Mouse (Mus musculus) 3T3-L1 (cell line): ENCODE results near the gene Gm21860.
"Not testable (repeated sequence)": the region's sequence is repeated elsewhere in the genome, so short reads cannot be mapped to it uniquely, and the experiment has no call there.

ENCODE experiments used
- DNase-seq: peaks from one replicate; pipeline ENCODE4 v3.0.0-alpha.2; 2015; ENCODE audit warnings: low read depth, low spot score

Gm21860 gene

DNA sequence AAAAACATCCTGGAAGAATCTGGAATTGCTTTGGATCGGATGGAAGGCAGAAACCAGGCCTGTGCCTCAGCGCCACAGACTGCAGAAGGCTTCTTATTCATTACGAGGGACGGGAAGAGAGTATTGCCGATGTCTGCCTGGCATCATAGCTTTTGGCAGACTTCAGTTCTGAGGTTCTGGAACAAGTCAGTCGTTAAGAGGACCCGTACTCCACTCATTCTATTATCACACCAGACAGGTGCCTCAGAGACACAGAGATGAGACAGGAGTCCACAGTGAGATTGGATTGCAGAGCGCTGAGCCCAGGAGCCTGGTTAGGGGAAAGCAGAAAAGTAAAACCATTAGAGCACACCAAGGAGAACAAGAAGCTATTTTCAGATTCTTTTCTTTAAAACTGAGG, at the start of gene Gm21860:
Gm21860 (minus strand) TSS at position 101 of the 400 bp plus-strand sequence.
- not testable (repeated sequence) for DNase-seq

DNA sequence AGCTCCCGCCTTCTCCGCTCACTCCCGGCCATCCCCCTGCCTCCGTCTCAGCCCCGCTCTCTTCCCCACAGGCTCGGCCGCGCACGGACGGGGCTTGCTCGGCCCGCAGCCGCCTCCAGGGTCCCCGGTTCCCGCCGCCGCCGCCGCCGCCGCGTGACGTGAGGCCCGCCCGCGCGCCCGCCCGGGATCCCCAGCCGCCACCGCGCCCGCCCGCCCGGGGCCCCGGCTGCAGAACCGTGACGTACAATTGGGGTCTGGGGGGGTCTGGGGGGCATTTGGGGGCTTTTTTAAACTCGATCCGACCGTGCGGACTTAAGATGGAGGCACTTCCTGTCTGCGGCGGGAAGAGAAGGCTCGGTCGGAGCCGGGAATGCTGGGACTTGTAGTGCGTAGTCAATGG, 29.8 kb upstream of the Gm21860 start, which contains the start of gene Gm47283:
Gm47283 (plus strand) TSS at position 301 of the 400 bp plus-strand sequence.
- DNase-seq, result not testable (repeated sequence)

DNA sequence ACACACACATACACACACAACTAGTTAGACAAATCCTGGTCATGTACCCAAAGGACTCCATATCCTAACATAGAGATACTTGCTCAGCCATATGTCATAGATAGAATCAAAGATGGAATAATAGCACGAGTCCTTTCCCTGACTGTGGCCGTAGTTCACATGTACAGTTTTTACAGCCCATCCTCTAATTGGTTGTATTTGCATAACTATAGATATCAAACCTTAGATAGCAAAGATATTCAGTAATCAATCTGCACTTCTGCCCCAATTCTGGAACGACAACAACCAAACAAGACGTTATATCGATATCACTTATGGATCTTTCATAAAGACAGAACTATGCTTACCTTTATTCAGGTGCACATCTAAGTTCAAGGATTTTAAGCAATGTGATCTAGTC, 9.4 kb downstream of the Gm21860 start:
- peak; percentile 10 for DNase-seq

DNA sequence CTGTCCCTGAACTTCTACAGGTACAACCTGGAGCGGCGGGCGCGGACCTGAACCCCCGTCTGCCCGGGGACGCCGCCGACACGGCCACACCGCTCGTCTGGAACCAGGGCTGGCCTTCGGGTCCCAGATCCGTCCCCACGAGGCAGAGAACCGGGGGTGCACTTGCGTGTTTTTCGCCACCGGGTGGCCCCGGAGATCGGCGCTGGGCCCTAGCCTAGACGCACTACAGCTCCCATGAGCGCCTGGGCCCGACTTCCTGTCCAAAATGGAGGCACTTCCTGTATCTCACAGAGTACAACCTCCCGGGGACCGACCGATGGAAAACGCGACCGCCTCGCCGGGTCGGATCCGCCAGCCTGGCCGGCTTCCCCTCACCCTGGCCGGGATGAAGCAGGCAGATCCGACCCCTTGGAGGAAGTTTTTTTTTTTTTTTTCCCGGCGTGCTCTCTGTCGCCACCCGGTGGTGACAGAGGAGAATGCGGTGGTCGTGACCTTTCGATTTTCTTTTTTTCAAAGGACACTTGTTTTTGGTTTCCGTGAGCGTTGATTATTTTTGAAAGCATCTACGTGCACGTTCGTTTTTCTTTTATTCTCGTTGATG, 10.1 kb downstream of the Gm21860 start:
- DNase-seq, result peak; percentile 61

DNA sequence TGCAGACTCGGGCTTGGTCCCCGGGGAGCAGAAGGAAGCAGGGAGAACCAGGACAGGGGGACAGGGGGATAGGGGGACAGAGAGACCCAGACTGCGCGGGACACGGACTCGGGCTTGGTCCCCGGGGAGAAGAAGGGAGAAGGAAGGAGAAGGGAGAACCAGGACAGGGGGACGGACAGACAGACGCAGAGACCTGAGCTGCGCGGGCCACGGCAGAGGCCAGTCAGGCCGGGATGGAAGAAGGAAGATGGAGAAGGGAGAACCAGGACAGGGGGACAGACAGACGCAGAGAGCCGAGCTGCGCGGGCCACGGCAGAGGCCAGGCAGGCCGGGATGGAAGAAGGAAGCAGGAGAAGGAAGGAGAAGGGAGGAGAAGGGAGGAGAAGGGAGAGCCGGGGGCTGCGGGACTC, 10.8 kb downstream of the Gm21860 start:
- peak; percentile 33 for DNase-seq

DNA sequence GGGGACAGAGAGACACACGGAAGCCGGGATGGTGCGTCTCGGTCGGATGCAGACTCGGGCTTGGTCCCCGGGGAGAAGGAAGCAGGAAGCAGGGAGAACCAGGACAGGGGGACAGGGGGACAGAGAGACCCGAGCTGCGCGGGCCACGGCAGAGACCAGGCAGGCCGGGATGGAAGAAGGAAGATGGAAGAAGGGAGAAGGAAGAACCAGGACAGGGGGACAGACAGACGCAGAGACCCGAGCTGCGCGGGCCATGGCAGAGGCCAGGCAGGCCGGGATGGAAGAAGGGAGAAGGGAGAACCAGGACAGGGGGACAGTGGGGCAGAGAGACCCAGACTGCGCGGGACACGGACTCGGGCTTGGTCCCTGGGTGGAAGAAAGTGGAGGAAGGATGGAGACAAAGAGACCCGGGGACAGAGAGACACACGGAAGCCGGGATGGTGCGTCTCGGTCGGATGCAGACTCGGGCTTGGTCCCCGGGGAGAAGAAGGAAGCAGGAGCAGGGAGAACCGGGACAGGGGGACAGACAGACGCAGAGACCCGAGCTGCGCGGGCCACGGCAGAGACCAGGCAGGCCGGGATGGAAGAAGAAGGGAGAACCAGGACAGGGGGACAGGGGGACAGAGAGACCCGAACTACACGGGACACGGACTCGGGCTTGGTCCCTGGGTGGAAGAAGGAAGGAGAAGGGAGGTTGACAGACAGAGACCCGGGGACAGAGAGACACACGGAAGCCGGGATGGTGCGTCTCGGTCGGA, 11.4 kb downstream of the Gm21860 start:
- peak; percentile 31 for DNase-seq

DNA sequence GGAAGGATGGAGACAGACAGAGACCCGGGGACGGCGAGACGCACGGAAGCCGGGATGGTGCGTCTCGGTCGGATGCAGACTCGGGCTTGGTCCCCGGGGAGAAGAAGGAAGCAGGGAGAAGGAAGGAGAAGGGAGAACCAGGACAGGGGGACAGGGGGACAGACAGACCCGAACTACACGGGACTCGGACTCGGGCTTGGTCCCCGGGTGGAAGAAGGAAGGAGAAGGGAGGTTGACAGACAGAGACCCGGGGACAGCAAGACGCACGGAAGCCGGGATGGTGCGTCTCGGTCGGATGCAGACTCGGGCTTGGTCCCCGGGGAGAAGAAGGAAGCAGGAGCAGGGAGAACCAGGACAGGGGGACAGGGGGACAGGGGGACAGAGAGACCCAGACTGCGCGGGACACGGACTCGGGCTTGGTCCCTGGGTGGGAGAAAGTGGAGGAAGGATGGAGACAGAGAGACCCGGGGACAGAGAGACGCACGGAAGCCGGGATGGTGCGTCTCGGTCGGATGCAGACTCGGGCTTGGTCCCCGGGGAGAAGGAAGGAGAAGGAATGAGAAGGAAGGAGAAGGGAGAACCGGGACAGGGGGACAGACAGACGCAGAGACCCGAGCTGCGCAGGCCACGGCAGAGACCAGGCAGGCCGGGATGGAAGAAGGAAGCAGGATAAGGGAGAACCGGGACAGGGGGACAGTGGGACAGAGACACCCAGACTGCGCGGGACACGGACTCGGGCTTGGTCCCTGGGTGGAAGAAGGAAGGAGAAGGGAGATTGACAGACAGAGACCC, 12.2 kb downstream of the Gm21860 start:
- DNase-seq, result peak; percentile 66

DNA sequence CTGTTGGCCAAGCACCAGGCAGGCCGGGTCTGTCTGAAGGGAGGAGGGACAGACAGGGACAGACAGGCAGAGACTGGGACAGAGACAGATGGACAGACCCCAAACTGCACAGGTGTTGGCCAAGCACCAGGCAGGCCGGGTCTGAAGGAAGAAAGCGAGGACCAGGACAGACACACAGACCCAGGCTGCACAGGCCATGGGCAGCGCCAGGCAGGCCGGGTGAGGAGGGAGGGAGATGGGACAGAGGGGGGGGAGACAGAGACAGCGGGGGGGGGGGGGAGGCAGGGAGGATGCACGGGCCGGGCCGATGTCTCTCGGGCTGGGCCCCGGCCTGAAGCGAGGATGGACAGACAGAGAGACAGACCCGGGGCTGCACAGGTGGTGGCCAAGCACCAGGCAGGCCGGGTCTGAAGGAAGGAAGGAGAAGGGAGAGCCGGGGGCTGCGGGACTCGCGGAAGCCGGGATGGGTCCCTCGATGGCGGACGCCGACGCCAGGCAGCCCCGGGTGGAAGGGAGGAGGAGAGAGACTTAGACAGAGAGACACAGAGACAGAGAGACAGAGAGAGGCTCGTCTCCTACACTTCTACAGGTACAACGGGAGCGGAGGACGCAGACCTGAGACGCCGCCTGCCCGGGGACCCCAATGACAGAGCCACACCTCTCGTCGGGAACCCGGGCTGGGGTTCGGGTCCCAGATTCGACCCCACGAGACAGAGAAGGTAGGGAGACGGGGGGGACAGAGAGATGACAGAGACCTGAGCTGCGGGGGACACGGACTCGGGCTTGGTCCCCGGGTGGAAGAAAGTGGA, 13.0 kb downstream of the Gm21860 start:
- peak; percentile 63 for DNase-seq

DNA sequence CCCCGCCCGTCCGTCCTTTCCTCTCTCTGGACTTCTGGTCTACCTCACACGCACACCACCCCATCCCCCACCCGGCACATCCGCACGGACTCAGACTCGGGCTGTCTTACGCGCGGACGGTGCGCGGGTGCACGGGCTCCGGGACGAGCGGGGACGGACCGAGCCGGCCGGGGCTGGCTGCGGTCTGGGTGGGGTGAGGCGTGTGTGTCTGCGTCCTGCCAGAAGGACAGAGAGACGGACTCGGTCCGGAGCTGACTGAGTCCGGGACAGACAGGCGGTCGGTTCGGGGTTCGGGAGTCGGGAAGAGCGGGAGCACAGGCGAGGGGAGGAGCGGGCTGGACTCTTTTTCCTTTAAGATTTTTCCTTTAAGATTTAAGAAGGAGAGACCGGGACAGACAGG, 13.6 kb downstream of the Gm21860 start:
- DNase-seq, result peak; percentile 71

DNA sequence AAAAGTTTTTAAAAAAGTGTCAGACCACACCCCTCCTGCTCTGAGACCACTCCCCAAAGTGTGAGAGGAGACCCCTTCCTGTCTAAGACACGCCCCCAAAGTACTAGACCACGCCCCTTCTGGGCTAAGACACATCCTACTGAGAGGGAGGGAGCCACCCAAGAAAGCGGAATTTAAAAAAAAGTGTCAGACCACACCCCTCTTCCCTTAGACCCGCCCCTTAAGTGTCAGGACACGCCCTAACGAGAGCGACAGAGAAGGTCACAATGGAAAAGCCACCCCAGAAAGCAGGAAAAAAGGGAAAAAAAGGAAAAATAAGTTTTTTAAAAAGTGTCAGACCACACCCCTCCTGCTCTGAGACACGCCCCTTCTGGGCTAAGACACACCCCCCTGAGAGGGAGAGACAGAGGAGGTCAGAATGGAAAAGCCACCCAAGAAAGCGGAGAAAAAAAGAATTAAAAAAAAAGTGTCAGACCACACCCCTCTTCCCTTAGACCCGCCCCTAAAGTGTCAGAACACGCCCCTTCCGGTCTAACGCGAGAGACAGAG, 14.5 kb downstream of the Gm21860 start:
- DNase-seq, result peak; percentile 94

DNA sequence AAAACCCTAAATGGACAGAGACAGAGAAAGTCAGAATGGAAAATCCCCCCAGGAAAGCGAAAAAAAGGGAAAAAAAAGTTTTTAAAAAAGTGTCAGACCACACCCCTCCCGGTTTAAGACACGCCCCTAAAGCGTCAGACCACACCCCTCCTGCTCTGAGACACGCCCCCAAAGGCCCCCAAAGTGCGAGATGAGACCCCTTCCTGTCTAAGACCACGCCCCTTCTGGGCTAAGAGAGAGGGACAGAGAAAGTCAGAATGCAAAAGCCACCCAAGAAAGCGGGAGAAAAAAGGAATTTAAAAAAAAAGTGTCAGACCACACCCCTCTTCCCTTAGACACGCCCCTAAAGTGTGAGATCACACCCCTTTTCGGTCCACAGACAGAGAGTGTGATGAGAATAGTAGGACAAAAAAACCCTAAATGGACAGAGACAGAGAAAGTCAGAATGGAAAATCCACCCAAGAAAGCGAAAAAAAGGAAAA, 15.0 kb downstream of the Gm21860 start:
- DNase-seq, result not testable (repeated sequence)

DNA sequence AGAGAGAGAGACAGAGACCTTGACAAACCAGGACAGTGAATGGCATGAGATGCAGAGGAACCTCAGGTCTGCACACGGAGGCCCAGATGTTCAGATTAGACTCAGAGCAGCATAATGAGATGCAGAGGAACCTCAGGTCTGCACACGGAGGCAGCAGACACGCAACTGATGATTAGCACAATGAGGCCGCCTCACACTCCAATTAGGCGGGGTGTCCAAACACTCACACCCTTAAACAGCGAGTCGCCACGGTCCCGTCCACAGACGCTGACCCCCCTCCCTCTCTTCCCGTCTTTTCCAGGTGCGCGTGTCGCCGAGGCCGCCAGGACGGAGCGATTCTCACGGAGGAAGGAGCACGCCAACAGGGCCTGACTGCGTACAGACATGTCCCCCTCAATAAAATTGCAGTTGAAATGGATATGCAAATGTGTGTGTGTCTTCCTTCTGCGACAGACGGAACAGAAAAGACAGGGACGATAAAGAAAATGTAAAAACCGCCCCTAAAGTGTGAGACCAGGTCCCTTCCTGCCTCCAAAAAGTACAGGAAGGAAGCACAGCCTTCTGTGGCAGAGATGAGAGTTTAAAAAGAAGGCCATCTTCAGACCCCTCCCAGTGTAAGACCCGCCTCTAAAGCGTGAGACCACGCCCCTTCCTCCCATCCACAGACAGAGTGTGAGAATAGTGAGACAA, 15.6 kb downstream of the Gm21860 start:
- DNase-seq, result peak; percentile 75

DNA sequence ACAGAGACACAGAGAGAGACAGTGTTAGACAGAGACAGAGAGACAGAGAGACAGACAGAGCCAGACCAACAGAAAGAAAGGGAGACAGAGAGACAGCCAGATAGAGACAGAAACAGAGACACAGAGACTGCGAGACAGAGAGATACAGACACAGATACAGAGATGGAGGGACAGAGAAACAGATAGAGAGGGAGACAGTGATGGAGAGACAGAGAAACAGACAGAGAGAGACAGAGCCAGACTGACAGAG, 16.3 kb downstream of the Gm21860 start:
- DNase-seq, result no peak

DNA sequence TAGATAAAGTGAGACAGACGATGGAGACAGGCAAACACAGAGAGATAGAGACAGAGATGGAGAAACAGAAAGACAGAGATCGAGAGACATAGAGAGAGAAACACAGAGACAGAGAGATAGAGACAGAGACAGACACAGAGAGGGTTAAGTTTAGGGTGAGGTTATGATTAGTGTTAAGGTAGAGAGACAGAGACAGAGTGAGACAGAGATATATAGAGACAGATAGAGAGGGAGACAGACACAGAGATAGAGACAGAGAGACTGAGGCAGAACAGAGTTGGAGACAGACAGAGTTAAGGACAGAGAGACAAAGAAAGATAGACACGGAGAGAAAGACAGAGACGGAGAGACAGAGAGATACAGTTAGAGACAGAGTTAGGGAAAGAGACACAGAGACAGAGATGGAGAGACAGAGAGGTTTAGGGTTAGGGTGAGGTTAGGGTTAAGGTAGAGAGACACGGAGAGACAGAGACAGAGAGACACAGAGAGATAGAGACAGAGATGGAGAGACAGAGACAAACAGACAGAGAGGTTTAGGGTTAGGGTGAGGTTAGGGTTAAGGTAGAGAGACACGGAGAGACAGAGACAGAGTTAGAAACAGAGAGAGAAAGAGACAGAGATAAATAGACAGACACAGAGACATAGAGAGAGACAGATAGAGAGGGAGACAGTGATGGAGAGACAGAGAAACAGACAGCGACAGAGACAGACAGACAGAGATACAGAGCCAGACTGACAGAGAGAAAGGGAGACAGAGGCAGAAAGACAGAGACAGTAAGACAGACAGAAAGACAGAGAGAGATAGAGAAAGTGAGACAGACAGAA, 16.8 kb downstream of the Gm21860 start:
- DNase-seq, result peak; percentile 19

DNA sequence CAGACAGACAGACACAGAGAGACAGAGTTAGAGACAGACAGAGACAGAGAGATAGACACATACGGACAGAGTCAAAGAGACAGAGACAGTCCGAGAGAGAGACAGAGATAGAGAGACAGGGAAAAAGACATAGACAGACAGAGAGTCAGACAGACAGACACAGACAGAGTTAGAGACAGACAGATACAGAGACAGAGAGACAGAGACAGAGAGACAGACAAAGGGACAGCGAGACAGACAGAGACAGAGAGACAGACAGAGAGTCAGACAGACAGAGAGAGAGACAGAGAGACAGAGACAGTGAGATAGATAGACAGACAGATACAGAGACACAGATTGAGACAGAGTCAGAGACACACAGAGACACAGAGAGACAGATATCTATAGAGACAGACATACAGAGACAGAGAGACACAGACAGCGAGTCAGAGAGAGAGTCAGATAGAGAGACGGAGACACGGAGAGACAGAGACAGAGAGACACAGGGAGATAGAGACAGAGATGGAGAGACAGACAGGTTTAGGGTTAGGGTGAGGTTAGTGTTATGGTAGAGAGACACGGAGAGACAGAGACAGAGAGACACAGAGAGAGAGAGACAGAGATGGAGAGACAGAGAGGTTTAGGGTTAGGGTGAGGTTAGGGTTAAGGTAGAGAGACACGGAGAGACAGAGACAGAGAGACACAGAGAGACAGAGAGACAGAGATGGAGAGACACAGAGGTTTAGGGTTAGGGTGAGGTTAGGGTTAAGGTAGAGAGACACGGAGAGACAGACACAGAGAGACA, 18.2 kb downstream of the Gm21860 start:
- DNase-seq, result peak; percentile 6

DNA sequence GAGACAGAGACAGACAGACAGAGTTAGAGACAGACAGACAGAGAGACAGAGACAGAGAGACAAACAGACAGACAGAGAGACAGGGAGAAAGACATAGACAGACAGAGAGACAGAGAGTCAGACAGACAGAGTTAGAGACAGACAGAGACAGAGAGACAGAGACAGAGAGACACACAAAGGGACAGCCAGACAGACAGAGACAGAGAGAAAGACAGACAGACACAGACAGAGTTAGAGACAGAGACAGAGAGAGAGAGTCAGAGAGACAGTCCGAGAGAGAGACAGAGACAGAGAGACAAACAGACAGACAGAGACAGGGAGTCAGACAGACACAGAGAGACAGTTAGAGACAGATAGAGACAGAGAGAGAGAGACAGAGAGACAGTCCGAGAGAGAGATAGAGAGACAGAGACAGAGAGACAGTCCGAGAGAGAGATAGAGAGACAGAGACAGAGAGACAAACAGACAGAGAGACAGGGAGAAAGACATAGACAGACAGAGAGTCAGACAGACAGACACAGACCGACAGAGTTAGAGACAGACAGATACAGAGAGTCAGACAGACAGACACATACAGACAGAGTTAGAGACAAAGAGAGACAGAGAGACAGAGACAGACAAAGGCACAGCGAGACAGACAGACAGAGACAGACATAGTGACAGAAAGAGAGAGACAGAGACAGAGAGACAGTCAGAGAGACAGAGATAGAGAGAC, 19.3 kb downstream of the Gm21860 start:
- peak; percentile 21 for DNase-seq

DNA sequence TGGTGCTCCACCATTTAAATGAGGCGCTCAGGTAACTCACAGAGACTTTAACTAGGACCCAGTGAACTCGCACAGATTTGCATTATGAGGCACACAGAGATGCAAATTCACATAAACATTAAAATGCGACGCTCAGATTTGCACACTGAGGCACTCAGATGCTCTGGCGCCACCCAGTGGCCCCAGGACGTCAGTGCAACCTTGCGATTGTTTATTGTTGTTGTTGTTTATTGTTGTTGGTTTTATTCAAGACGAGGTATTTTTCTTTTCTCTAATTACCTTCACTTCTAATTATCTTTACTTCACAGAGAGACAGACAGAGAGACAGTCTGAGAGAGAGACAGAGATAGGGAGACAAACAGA, 20.3 kb downstream of the Gm21860 start:
- DNase-seq, result peak; percentile 69

DNA sequence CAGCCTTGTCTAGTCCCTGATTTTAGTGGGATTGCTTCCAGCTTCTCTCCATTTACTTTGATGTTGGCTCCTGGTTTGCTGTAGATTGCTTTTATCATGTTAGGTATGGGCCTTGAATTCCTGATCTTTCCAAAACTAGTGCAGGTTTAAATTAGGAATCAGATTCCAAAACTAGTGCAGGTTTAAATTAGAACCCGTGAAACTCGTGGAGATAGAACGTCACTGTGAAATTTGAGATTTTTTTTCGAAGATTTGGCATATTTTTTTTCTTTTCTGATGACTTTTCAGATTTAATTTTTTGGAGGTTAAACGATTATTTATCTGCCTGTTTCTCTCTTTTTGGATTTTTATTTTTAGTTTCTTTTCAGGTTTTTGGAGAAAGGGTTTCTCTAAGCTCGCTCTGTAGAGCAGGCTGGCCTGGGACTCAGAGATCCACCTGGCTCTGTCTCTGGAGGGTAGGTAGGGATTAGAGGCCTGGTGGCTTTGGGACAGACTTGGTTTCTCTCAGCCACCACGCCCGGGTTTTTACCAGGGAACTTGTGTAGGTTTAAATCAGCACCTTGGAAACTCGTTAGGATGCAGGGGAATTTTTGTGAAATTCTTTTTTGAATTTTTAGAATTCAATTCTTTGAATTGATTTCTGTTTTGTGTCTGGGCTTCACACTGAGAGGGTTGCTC, 20.8 kb downstream of the Gm21860 start:
- peak; percentile 23 for DNase-seq
